Mouse (Mus musculus) C2C12 (cell line): ENCODE measurements at regions not wholly inside any gene's neighbourhood (a gene's known extent, or its start where the extent isn't known, plus 50 kb on each side); places are given as distances from the start of the nearest gene placed in this dataset.

Source experiments
- H3K27me3 ChIP-seq: one replicate; pipeline ENCODE4 v1.6.1; 2011; ENCODE audit not compliant: control insufficient read depth, insufficient read depth, insufficient read length
- H3K36me3 ChIP-seq: one replicate; pipeline ENCODE4 v1.6.1; 2011; ENCODE audit not compliant: control insufficient read depth, insufficient read depth
- H3K4me3 ChIP-seq: one replicate; pipeline ENCODE4 v1.5.1; 2011; ENCODE audit warnings: mild to moderate bottlenecking, control low read depth; ENCODE audit not compliant: poor library complexity, insufficient read depth, severe bottlenecking
- H3K79me2 ChIP-seq: one replicate; pipeline ENCODE4 v1.6.1; 2011; ENCODE audit not compliant: control insufficient read depth, insufficient read depth
- H3K79me3 ChIP-seq: one replicate; pipeline ENCODE4 v1.6.1; 2011; ENCODE audit warnings: low read depth, control low read depth
- H3ac ChIP-seq: one replicate; pipeline ENCODE3; 2011; ENCODE audit warnings: low read depth; ENCODE audit not compliant: control insufficient read depth, insufficient read length
- CEBPB ChIP-seq: IDR thresholded peaks from one replicate; pipeline ENCODE4 v1.6.1; 2011; ENCODE audit warnings: low read depth, mild to moderate bottlenecking, control low read depth, moderate library complexity
- CTCF ChIP-seq: IDR thresholded peaks from one replicate; pipeline ENCODE4 v1.5.1; 2011; ENCODE audit not compliant: control insufficient read depth, insufficient read depth, insufficient read length
- FOSL1 ChIP-seq: IDR thresholded peaks from one replicate; pipeline ENCODE4 v1.8.0; 2011; ENCODE audit warnings: mild to moderate bottlenecking, low read length; ENCODE audit not compliant: poor library complexity, insufficient read depth, severe bottlenecking
- MAX ChIP-seq: IDR thresholded peaks from one replicate; pipeline ENCODE4 v1.6.1; 2011; ENCODE audit warnings: mild to moderate bottlenecking, control low read depth
- MYOD1 ChIP-seq: IDR thresholded peaks from one replicate; pipeline ENCODE4 v1.6.1; 2011; ENCODE audit warnings: low read depth; ENCODE audit not compliant: control insufficient read depth, insufficient read length
- MYOG ChIP-seq: IDR thresholded peaks from one replicate; pipeline ENCODE4 v1.6.1; 2011; ENCODE audit not compliant: control insufficient read depth, insufficient read length; ENCODE audit errors: extremely low read depth
- USF1 ChIP-seq: IDR thresholded peaks from one replicate; pipeline ENCODE4 v1.6.1; 2011; ENCODE audit warnings: low read depth, mild to moderate bottlenecking, control low read depth, moderate library complexity

DNA sequence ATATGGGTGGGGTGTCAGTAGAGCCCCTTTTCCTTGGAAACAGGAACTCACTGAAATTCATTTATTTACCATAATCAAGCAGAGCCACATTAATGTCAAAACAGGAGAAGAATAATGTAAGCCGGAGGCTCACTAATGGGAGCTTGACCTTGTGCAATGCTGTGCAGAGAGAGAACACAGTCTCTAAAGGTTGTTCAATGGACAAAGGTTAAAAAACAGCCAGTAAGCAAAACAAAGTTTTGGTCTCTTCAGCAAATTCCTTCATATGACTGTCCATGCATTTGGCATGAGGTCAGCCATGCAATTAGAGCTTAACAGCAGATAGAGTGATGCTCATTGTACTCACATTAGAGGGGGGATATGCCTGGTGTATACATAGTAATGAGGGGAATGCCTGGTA, 113.1 kb downstream of the Tsen15 start:
- Histone ChIP-seq H3K36me3 (no peaks in the 10 kb centered on the region), H3K4me3 (no peak overlapping the region), H3K79me3 (no peaks in the 10 kb centered on the region), H3K27me3 (no peaks in the 10 kb centered on the region), H3K79me2 (no peaks in the 10 kb centered on the region), H3ac (no peak overlapping the region)
- TF ChIP-seq USF1 (no peak), MYOD1 (no peak), CEBPB (no peak), MYOG (no peak), FOSL1 (no peak), MAX (no peak), CTCF (no peak)

DNA sequence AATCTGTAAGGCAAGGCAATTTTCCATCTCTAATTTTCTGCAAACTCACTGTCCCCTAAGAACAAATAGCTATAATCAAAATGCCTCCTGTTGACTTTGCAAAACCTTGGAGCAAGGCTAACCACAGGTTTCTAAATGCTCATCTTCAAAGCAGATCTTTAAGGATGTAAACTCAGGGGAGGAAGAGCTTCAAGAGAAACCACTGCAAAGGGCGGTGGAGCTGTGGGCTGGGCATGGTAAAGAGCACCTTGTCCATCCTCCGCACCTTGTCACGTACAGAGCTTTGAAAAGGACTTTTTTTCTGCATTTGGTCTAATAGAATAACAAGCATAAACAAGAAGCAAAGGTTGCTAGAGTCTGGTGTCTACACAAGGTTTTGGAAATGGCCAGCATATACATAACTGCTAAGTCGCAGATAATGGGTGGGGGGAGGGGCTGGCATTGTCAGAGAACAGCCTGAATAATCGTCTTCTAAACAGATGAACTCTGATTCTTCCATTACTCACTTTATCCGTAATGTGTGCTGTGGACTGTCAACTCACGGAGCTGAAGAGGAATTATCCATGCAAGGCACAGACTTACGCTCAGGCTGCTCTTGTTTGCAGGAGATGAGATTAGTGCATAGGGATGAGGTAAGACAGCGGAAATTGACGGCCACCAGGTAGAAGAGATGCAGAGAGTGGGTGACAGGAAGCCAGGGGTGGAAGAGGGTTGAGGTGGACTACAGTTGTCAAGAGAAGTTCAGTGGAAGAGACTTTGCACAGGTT, 116.4 kb downstream of the Tsen15 start:
- H3K27me3 ChIP-seq, result no peaks in the 10 kb centered on the region
- H3K79me2 ChIP-seq, result no peaks in the 10 kb centered on the region
- no peak overlapping the region for H3ac ChIP-seq
- no peaks in the 10 kb centered on the region for H3K36me3 ChIP-seq
- no peak overlapping the region for H3K4me3 ChIP-seq
- TF ChIP-seq MYOG, result no peak
- no peak for TF ChIP-seq CEBPB
- no peak for TF ChIP-seq USF1
- no peak for TF ChIP-seq MAX
- TF ChIP-seq MYOD1, result no peak
- TF ChIP-seq CTCF, result no peak
- TF ChIP-seq FOSL1, result no peak
- H3K79me3 ChIP-seq, result no peaks in the 10 kb centered on the region

DNA sequence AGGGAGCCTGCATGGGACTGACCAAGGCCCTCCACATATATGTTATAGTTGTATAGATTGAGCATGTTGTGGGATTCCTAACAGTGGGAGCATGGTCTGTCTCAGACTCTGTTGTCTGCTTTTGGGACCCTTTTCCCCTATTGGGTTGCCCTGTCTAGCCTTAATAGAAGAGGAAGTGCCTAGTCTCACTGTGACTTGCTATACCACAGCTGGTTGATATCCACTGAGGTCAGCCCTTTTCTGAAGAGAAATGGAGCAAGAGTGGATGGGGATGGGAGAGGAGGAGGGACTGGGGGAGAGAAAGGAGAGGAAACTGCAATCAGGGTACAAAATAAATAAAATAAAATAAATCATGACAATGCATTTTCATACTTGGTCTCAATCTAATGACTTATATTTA, 120.1 kb downstream of the Tsen15 start:
- Histone ChIP-seq H3K27me3 (peaks cover 4% of the 10 kb centered on the region), H3ac (no peak overlapping the region), H3K79me3 (no peaks in the 10 kb centered on the region), H3K4me3 (no peak overlapping the region), H3K36me3 (no peaks in the 10 kb centered on the region), H3K79me2 (no peaks in the 10 kb centered on the region)
- TF ChIP-seq MAX (no peak), CEBPB (no peak), FOSL1 (no peak), CTCF (no peak), MYOG (no peak), MYOD1 (no peak), USF1 (no peak)

DNA sequence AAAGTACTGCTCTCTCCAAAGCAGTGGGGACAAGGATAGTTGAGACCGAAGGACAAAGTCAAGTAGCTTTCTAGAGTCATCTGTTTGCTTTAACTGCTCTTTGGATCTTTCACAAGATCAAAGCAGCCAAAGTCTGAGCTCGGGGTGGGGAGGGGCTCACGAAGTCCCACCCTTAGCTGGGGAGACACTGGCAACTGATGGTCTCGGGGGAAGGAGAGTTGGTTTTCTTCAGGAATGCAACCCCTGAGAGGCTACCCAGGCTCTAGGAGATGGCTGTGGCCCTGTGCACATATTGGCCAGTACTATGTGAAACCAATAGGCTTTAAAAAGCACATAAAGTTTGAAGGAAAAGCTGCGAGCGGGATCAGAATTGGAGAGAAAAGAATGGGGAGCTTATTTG, 121.5 kb downstream of the Tsen15 start:
- Histone ChIP-seq H3ac (no peak overlapping the region), H3K79me3 (no peaks in the 10 kb centered on the region), H3K27me3 (peaks cover 4% of the 10 kb centered on the region), H3K79me2 (no peaks in the 10 kb centered on the region), H3K4me3 (no peak overlapping the region), H3K36me3 (no peaks in the 10 kb centered on the region)
- no peak for TF ChIP-seq USF1
- no peak for TF ChIP-seq CEBPB
- TF ChIP-seq MYOG, result no peak
- no peak for TF ChIP-seq MAX
- no peak for TF ChIP-seq FOSL1
- TF ChIP-seq CTCF, result no peak

DNA sequence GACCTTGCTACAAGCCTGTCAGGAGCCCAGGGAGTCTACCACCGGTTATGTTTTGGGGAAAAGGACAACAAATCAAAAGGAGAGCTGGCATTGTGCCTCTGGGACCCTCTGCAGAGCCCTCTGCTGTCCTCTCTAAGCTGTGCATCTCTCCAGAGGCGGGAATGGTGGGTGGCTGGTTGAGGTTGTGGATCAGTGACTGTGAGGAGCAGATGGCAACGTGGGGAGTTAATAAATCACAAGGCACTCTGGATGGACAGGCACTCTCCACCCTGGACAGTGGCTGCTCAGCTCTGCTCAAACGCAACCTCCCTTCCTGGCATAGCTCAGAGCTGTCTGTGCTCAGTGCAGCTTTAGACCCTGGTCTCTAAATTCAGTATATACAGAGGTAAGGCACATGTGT, 125.0 kb downstream of the Tsen15 start:
- Histone ChIP-seq H3K79me3 (no peaks in the 10 kb centered on the region), H3K27me3 (peaks cover 4% of the 10 kb centered on the region), H3K36me3 (no peaks in the 10 kb centered on the region), H3ac (no peak overlapping the region), H3K4me3 (no peak overlapping the region), H3K79me2 (no peaks in the 10 kb centered on the region)
- TF ChIP-seq MYOG, result no peak
- no peak for TF ChIP-seq MAX
- TF ChIP-seq MYOD1, result no peak
- no peak for TF ChIP-seq USF1
- TF ChIP-seq FOSL1, result no peak

DNA sequence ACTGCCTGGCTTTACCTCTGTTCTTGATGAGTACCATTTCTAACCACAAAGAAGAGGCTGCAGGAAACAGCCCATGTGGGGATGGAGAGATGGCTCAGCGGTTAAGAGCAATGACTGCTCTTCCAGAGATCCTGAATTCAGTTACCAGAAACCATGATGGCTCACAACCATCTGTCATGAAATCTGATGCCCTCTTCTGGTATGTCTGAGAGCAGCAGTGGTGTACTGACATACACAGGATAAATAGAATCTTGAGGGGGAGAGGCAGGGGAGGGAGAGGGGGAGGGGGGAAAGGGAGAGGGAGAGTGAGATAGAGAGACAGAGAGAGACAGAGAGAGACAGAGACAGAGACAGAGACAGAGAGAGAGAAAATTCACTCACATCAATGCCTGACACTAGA, 125.5 kb downstream of the Tsen15 start:
- H3K79me2 ChIP-seq, result no peaks in the 10 kb centered on the region
- TF ChIP-seq MYOD1 (no peak), CEBPB (no peak), MYOG (no peak), MAX (no peak), FOSL1 (no peak), USF1 (no peak), CTCF (no peak)
- no peak overlapping the region for H3K4me3 ChIP-seq
- no peaks in the 10 kb centered on the region for H3K36me3 ChIP-seq
- H3K27me3 ChIP-seq, result peaks cover 4% of the 10 kb centered on the region
- H3K79me3 ChIP-seq, result no peaks in the 10 kb centered on the region
- H3ac ChIP-seq, result no peak overlapping the region
